Mouse (Mus musculus): ENCODE data around the gene Cog1.

DNA sequence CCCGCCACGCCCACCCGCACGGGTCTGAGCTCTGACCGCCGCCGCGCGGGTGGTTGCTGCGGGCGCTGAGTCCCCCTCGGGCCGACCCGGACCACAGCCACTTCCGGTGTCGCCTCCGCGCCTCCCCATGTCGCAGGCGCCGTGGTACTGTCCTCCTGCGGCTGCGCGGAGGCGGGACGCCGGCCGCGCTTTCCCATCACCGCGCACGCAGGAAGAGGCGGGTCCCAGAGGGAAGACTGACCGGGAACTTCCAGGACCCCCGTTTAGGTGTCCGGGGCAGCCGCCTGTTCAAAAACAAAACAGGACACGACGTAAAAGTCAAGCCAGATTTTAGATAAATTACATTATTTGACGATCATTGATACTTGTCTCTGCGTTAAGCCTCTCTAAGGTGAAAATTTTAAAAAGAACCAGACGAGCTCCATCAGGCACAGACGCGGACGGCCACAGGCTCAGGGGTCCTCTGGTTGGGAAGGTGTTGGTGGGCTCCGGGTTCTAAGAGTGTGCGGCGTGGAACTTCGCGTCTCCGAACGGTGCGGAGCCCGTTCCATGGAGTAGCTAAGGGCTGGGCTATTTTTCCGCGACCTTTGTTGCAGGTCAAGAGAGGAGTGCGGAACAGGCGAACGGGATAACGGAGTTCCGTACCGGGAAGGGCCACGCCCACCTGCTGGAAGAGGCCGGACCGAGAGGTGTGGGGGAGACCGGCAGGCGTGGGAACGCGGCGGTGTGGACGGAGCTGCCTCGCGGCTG is 35.2 kb downstream of the Cog1 start, which contains the start of the genes Fam104a and D11Wsu47e:
- TF ChIP-seq CTCF (IDR thresholded peaks at IDR 0.05) = no peak
- peak; percentile 64 for TF ChIP-seq POLR2A (IDR thresholded peaks at IDR 0.05; ENCODE audit: insufficient read depth, low read depth, low read length)
